Mouse (Mus musculus) limb, embryonic 12.5 days (tissue): ENCODE results near the gene Slain1. TPM values are rescaled to one million over a fixed set of nuclear protein-coding genes. Genes with fewer than 3 reads are reported as not detected.

Experiments used
- ATAC-seq: fragments of 200-750 bp; cut with Nextera tagmentation; 2 replicates; pipeline ENCODE4 v1.8.0; 2017; ENCODE audit warnings: low read depth, moderate TSS enrichment; ENCODE audit not compliant: insufficient number of reproducible peaks, insufficient read depth, low FRiP score, low TSS enrichment
- H3K27ac ChIP-seq: fragments of 300-500 bp; sonication (generic); 2 replicates; pipeline ENCODE4 v1.5.1; 2016; ENCODE audit warnings: mild to moderate bottlenecking, moderate library complexity
- H3K27me3 ChIP-seq: fragments of 300-500 bp; sonication (generic); 2 replicates; pipeline ENCODE4 v1.6.1; 2016; ENCODE audit warnings: mild to moderate bottlenecking, moderate library complexity
- H3K36me3 ChIP-seq: fragments of 300-500 bp; sonication (generic); 2 replicates; pipeline ENCODE4 v1.6.1; 2016; ENCODE audit warnings: mild to moderate bottlenecking, moderate library complexity
- H3K4me1 ChIP-seq: fragments of 300-500 bp; sonication (generic); replicated peaks from 2 replicates; pipeline ENCODE4 v1.6.1; 2016
- H3K4me2 ChIP-seq: fragments of 300-500 bp; sonication (generic); 2 replicates; pipeline ENCODE4 v1.6.1; 2016; ENCODE audit warnings: mild to moderate bottlenecking, moderate library complexity
- H3K4me3 ChIP-seq: fragments of 300-500 bp; sonication (generic); replicated peaks from 2 replicates; pipeline ENCODE4 v1.5.1; 2016; ENCODE audit warnings: mild to moderate bottlenecking
- H3K9ac ChIP-seq: fragments of 300-500 bp; sonication (generic); replicated peaks from 2 replicates; pipeline ENCODE4 v1.6.1; 2016; ENCODE audit warnings: mild to moderate bottlenecking, moderate library complexity
- H3K9me3 ChIP-seq: fragments of 300-500 bp; sonication (generic); 2 replicates; pipeline ENCODE4 v1.6.1; 2016; ENCODE audit warnings: mild to moderate bottlenecking, moderate library complexity
- WGBS: fragments of 180-500 bp; shearing (Covaris S2); methylation state at CpG from one replicate; pipeline ENCODE4 v1.1.7; 2016; 5-methylcytosine and 5-hydroxymethylcytosine counted together
- polyA plus RNA-seq: library from polyadenylated mRNA; unstranded; fragments of >200 nt; fragmentation: Nextera tagmentation; extraction: Ambion mirVana; gene quantifications from 2 replicates; pipeline ENCODE4 v1.2.1, GENCODE M21; 2016

Slain1 gene
- polyA plus RNA-seq, 1 experiment from 2014 or later = 2.8 TPM

- no peak for ATAC-seq
- Histone ChIP-seq H3K9ac (no peak overlapping the region), H3K27ac (no peak overlapping the region), H3K4me2 (no peak overlapping the region), H3K9me3 (peaks cover 4% of the 10 kb centered on the region; the same call in 1 of the 2 replicates), H3K4me1 (no peaks in the 10 kb centered on the region), H3K4me3 (no peak overlapping the region), H3K27me3 (no peaks in the 10 kb centered on the region), H3K36me3 (no peaks in the 10 kb centered on the region)
- 62% methylated on average over 8 of the region's 8 CpGs for WGBS
Observed at GRCm38 (mm10) chr14:103666347-103666954, 16.4 kb downstream of the Slain1 start.

GRCm38 (mm10) chr14:103667036-103667435 is 17.0 kb downstream of the Slain1 start:
- no peak for ATAC-seq

GRCm38 (mm10) chr14:103679395-103680217 is 29.6 kb downstream of the Slain1 start:
- Histone ChIP-seq H3K36me3 (no peaks in the 10 kb centered on the region), H3K27me3 (no peaks in the 10 kb centered on the region), H3K9me3 (no peaks in the 10 kb centered on the region), H3K27ac (no peak overlapping the region), H3K4me2 (0 out of 2 replicates have a peak overlapping the region, but pooled peaks have one; percentile 3), H3K9ac (no peak overlapping the region; the same call in 1 of the 2 replicates), H3K4me1 (no peaks in the 10 kb centered on the region), H3K4me3 (no peak overlapping the region)
- no peak for ATAC-seq
- 51% methylated on average over 18 of the region's 18 CpGs for WGBS

More at GRCm38 (mm10) chr14:103667036-103667435, 17.0 kb downstream of the Slain1 start:
- no peaks in the 10 kb centered on the region for H3K4me1 ChIP-seq
- no peaks in the 10 kb centered on the region for H3K27me3 ChIP-seq
- H3K27ac ChIP-seq = no peak overlapping the region
- WGBS = 92% methylated on average over 8 of the region's 8 CpGs
- H3K36me3 ChIP-seq = no peaks in the 10 kb centered on the region
- H3K9me3 ChIP-seq = peaks cover 4% of the 10 kb centered on the region; the same call in 1 of the 2 replicates
- no peak overlapping the region for H3K4me3 ChIP-seq
- no peak overlapping the region for H3K4me2 ChIP-seq
- H3K9ac ChIP-seq = no peak overlapping the region

GRCm38 (mm10) chr14:103680285-103680819 is 30.3 kb downstream of the Slain1 start:
- no peak for ATAC-seq
- H3K9me3 ChIP-seq = no peaks in the 10 kb centered on the region
- no peak overlapping the region for H3K9ac ChIP-seq
- no peaks in the 10 kb centered on the region for H3K27me3 ChIP-seq
- no peak overlapping the region for H3K4me2 ChIP-seq
- no peaks in the 10 kb centered on the region for H3K36me3 ChIP-seq
- H3K4me3 ChIP-seq = no peak overlapping the region
- WGBS = 68% methylated on average over 7 of the region's 7 CpGs
- no peak overlapping the region for H3K27ac ChIP-seq
- H3K4me1 ChIP-seq = no peaks in the 10 kb centered on the region

- H3K9me3 ChIP-seq = 0 out of 2 replicates have a peak, but pooled peaks cover 5% of the 10 kb centered on the region
- no peaks in the 10 kb centered on the region for H3K36me3 ChIP-seq
- 87% methylated on average over 9 of the region's 9 CpGs for WGBS
- H3K27me3 ChIP-seq = no peaks in the 10 kb centered on the region
- no peaks in the 10 kb centered on the region for H3K4me1 ChIP-seq
- H3K4me2 ChIP-seq = no peak overlapping the region
- no peak overlapping the region for H3K9ac ChIP-seq
- H3K4me3 ChIP-seq = no peak overlapping the region
- no peak for ATAC-seq
- H3K27ac ChIP-seq = no peak overlapping the region
Observed at GRCm38 (mm10) chr14:103682633-103683390, 32.8 kb downstream of the Slain1 start.

GRCm38 (mm10) chr14:103686994-103687393 is 37.0 kb downstream of the Slain1 start:
- H3K4me3 ChIP-seq = no peak overlapping the region
- H3K36me3 ChIP-seq = no peaks in the 10 kb centered on the region
- H3K4me2 ChIP-seq = no peak overlapping the region
- H3K9me3 ChIP-seq = 0 out of 2 replicates have a peak, but pooled peaks cover 5% of the 10 kb centered on the region
- no peak overlapping the region for H3K9ac ChIP-seq
- H3K27me3 ChIP-seq = no peaks in the 10 kb centered on the region
- WGBS = 87% methylated on average over 2 of the region's 2 CpGs
- H3K4me1 ChIP-seq = no peaks in the 10 kb centered on the region
- ATAC-seq = no peak
- no peak overlapping the region for H3K27ac ChIP-seq

- ATAC-seq = 0 out of 2 replicates have a peak, but pooled peaks have one; percentile 68
- no peak overlapping the region for H3K9ac ChIP-seq
- 27% methylated on average over 1 of the region's 1 CpGs for WGBS
- H3K27ac ChIP-seq = no peak overlapping the region
- no peak overlapping the region for H3K4me2 ChIP-seq
- H3K4me3 ChIP-seq = no peak overlapping the region
- H3K36me3 ChIP-seq = no peaks in the 10 kb centered on the region
- no peaks in the 10 kb centered on the region for H3K4me1 ChIP-seq
- no peaks in the 10 kb centered on the region for H3K9me3 ChIP-seq
- H3K27me3 ChIP-seq = no peaks in the 10 kb centered on the region
Observed at GRCm38 (mm10) chr14:103694295-103694694, 44.3 kb downstream of the Slain1 start.

- no peak for ATAC-seq
- Histone ChIP-seq H3K4me2 (no peak overlapping the region), H3K9ac (no peak overlapping the region), H3K9me3 (no peaks in the 10 kb centered on the region), H3K4me3 (no peak overlapping the region), H3K27me3 (no peaks in the 10 kb centered on the region), H3K4me1 (no peaks in the 10 kb centered on the region), H3K27ac (no peak overlapping the region), H3K36me3 (no peaks in the 10 kb centered on the region)
- 43% methylated on average over 3 of the region's 3 CpGs for WGBS
Observed at GRCm38 (mm10) chr14:103695620-103696019, 45.6 kb downstream of the Slain1 start.

- no peaks in the 10 kb centered on the region for H3K9me3 ChIP-seq
- no peak for ATAC-seq
- H3K27me3 ChIP-seq = no peaks in the 10 kb centered on the region
- H3K9ac ChIP-seq = no peak overlapping the region
- no peak overlapping the region for H3K4me3 ChIP-seq
- 87% methylated on average over 7 of the region's 7 CpGs for WGBS
- no peak overlapping the region for H3K27ac ChIP-seq
- no peak overlapping the region for H3K4me2 ChIP-seq
- H3K4me1 ChIP-seq = no peaks in the 10 kb centered on the region
- H3K36me3 ChIP-seq = no peaks in the 10 kb centered on the region
Observed at GRCm38 (mm10) chr14:103697101-103697500, 47.1 kb downstream of the Slain1 start.

GRCm38 (mm10) chr14:103699308-103699707 is 49.3 kb downstream of the Slain1 start:
- no peak for ATAC-seq

GRCm38 (mm10) chr14:103702516-103702915 is 52.5 kb downstream of the Slain1 start:
- whole genome bisulfite sequencing = 86% methylated on average over 18 of the region's 18 CpGs
- Histone ChIP-seq H3K9ac (no peak overlapping the region), H3K9me3 (no peaks in the 10 kb centered on the region), H3K4me3 (no peak overlapping the region), H3K27ac (no peak overlapping the region), H3K27me3 (no peaks in the 10 kb centered on the region), H3K36me3 (no peaks in the 10 kb centered on the region), H3K4me2 (no peak overlapping the region), H3K4me1 (no peaks in the 10 kb centered on the region)
- no peak for ATAC-seq

More at GRCm38 (mm10) chr14:103699308-103699707, 49.3 kb downstream of the Slain1 start:
- Histone ChIP-seq H3K4me1 (no peaks in the 10 kb centered on the region), H3K27me3 (no peaks in the 10 kb centered on the region), H3K36me3 (no peaks in the 10 kb centered on the region), H3K27ac (no peak overlapping the region), H3K4me3 (no peak overlapping the region), H3K4me2 (no peak overlapping the region), H3K9ac (no peak overlapping the region), H3K9me3 (no peaks in the 10 kb centered on the region)
- 92% methylated on average over 6 of the region's 6 CpGs for WGBS
